Mouse (Mus musculus): ENCODE results near the gene Per1.

Per1 gene

GRCm38 (mm10) chr11:69114621-69115020 lies 19.6 kb downstream of the Per1 start:
- DNase-seq (ENCODE audit: low spot score in 2 of 2) = no peak

- no peak for DNase-seq (ENCODE audit: low spot score in 2 of 2)
Observed at GRCm38 (mm10) chr11:69116843-69117242, 21.8 kb downstream of the Per1 start.

DNA sequence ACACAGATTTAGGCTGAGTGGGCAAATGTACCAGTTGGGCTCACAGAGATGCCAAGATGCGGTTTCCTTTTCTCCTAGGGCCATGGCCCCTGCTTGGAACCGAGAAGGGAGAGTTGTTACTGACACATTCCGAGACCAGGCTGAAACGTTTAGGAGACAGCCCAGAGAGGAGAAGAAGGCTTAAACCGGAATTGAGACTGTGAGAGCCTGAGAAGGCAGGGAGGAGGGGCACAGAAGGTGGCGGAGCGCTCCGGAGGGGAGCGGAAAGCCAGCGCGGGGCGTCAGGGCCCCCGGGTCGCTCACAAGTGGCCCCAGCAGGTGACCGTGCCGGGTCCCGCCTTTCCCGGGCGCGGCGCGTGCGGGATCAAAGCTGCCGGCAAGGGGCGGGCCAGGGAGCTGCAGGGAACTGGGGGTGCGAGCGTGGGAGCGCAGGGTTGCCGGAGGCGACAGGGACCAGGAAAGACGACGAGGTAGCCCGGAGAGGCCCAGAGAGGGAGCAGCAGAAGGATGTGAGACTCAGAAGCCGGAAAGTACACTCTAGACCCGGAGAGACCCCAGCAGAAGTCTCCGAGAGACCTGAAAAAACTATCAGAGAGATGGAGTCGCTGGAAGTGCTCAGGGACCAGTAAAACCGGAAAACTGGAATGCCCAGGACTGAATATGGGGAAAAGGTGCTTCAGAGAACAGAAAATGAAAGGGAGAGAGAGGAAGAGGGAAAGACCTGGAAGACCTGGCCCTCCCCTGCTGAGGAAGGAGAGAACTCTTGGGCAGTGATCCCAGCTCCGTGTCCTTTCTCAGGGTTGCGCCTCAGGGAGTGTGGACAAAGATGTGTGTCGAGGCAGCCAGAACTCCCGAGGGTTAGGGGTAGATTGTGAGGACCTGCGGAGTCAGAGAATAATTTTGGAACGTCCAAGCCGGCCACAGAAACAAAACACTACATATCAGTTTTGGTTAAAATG lies 23.0 kb downstream of the Per1 start:
- peak; percentile 44 to 64 for DNase-seq (ENCODE audit: low spot score in 2 of 2)

DNA sequence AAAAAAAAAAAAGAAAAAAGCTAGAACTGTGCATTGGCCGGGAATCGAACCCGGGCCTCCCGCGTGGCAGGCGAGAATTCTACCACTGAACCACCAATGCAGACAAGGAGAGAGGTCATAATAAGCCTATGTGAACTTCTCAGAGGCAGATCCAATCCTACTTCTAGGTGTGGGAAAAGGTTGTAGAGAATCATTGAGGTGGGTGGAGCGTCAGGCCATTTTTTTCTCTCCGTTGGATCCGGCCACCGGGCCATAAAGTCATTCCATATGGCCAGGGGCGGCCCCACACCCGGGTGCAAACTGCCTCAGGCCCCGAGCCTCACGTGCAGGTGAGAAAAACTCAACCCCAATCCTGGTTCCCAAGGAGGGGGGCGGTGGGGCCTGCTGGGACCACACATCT lies 23.7 kb downstream of the Per1 start:
- DNase-seq (ENCODE audit: low spot score in 2 of 2) = peak; percentile 90 to 95

GRCm38 (mm10) chr11:69119446-69120155 lies 24.6 kb downstream of the Per1 start:
- DNase-seq (ENCODE audit: low spot score in 2 of 2) = peak in 1 of 2 experiments; percentile 2

DNA sequence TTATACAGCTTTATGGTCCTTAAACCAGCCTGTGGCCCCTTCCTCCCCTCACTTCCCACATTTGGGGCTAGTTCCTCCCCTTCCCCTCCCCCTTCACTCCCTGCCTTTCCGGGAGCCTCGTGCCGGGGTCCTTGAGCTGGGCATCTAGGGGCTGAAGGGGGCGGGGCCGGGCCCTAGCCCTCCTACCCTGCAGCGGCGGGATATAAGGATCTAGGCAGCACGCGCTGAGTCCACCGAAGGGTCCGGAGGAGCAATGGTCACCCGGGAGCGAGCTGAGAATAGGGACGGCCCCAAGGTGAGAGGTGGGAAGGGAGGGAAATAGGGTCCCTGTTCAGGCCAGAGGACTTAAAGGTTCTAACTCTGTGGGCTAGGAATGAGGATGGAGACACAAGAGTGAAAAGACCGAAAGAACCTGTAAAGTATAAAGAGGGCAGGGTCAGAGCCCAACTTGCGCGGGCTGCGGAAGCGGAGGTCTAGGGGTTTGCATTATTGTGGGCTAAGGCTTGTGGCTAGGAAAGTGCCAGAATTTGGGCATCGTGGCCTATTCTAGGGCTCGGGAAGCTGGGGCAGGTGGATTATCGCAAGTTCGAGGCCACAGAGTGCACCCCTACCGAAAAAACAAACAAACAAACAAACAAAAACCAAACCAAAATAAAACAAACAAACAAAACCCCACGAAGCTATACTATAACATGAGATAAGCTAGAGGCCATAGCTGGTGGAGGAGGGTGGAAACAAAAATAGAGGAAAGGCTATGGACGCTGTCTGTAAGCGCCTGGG lies 25.4 kb downstream of the Per1 start, which contains the start of gene Hes7:
Hes7 (plus strand) TSS at position 184 of the 780 bp plus-strand sequence.
- DNase-seq (ENCODE audit: low spot score in 2 of 2) = peak in 1 of 2 experiments; percentile 1

DNA sequence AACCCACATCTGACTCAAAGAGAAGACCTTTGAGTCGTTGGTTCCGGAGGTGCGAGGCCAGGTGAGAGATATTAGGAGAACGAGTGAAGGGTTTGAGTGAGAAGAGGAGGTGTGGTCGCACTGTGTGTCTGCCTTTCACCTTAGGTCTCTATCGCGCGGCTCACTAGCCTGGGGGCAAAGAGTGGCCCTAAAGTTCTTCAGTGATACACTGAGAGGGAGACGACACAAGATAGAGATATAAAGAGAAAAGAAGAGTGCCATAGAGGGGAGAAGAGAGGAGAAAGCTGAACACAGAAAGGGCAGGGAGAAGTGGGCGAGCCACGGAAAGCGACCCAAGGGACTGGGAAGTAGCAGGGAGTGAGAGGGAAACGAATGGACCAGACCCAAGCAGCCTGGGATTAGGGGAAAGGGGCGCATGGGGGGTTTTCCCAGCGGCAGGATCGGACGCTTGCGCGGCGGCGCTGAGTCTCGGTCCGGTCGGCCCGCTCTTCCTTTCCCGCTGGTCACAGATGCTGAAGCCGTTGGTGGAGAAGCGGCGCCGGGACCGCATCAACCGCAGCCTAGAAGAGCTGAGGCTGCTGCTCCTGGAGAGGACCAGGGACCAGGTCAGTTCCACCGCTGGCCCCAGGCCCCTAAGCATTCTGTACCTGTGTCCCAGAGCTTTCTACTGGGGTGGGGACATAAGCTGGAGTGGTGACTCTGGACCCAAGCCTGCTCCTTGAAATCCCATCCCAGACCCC lies 26.2 kb downstream of the Per1 start:
- DNase-seq (ENCODE audit: low spot score in 2 of 2) = peak in 1 of 2 experiments; percentile 28

GRCm38 (mm10) chr11:69121741-69122335 lies 26.8 kb downstream of the Per1 start:
- DNase-seq (ENCODE audit: low spot score in 2 of 2) = no peak

DNA sequence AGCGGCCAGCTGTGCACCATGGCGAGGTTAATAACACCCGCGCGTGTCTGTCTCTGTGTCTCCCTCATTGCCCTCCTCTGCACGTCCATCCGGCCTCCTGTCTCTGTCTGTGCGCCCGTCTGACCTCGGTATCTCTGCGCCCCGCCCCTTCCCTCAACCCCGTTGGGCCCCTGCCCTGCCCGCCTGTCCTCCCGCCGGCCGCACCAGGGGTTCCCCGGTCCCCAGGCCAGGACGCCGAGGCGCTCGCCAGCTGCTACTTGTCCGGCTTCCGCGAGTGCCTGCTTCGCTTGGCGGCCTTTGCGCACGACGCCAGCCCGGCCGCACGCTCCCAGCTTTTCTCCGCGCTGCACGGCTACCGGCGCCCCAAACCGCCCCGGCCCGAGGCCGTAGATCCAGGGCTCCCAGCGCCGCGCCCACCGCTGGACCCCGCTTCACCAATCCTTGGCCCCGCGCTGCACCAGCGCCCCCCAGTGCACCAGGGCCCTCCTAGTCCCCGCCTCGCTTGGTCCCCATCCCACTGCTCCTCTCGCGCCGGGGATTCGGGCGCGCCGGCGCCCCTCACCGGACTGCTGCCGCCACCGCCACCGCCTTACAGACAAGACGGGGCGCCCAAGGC lies 27.4 kb downstream of the Per1 start, which contains the start of gene 9130213A22Rik:
9130213A22Rik (minus strand) TSS at position 254 of the 616 bp plus-strand sequence.
- DNase-seq (ENCODE audit: low spot score in 2 of 2) = peak; percentile 84 to 88

DNA sequence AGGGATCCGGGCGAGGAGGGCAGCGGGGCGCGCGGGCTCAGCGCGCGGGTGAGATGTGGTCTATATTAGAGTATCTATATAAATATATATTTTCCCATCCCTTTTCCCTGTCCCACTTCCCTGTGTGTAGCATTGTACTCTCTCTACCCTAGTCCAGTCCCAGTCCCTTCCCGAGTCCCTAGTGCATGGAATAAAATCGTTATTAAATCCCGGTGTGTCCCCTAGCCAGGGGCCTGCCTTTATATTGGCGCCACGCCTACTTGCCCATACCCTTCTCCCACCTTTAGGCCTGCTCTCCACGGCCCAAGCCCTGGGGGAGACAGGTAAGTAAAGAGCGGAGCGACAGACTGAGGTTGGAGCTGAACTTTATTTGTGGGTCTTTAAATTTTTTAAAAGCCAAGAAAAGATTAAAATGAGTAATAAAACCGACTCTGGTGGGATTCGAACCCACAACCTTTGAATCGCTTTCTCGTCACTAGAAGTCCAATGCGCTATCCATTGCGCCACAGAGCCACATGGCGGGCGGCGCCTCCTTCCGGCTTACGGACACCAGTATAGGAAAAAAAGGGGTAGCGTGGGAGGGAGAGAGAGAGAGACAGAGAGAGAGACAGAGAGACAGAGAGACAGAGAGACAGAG lies 28.2 kb downstream of the Per1 start:
- peak; percentile 96 for DNase-seq (ENCODE audit: low spot score in 2 of 2)

DNA sequence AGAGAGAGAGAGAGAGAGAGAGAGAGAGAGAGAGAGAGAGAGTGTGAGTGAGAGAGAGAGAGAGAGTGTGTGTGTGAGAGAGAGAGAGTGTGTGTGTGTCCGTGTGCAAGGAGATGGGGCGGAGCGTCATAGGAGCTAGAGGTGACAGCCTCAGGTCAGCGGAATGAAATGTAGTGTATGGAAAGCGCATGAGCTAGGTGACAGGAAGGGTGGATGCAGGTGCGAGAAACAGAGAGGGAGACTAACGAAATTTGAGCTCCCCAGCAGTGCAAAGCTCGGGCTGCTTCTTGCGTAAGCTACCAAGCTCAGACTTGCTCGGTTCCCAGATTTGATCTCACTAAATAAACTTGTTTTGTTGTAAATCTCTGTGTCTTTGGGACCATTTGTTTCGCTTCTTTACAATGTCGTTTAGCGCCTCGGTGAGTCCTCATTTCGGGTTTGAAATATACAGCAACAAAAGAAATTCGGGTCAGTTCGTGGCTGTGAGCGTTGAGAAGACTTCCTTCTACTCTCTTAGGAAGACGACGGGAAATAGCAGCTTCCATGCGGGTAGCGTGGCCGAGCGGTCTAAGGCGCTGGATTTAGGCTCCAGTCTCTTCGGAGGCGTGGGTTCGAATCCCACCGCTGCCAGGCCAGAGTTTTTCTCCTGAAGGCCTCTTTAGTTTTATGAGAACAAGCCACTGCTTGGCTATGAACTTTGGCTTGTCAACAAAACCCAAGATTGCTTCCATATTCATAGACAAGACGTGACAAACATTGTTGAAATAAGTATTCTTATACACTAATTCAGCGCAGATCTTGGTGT lies 28.9 kb downstream of the Per1 start:
- peak; percentile 98 for DNase-seq (ENCODE audit: low spot score in 2 of 2)

GRCm38 (mm10) chr11:69124498-69124847 lies 29.5 kb downstream of the Per1 start:
- peak; percentile 65 to 79 for DNase-seq (ENCODE audit: low spot score in 2 of 2)

DNA sequence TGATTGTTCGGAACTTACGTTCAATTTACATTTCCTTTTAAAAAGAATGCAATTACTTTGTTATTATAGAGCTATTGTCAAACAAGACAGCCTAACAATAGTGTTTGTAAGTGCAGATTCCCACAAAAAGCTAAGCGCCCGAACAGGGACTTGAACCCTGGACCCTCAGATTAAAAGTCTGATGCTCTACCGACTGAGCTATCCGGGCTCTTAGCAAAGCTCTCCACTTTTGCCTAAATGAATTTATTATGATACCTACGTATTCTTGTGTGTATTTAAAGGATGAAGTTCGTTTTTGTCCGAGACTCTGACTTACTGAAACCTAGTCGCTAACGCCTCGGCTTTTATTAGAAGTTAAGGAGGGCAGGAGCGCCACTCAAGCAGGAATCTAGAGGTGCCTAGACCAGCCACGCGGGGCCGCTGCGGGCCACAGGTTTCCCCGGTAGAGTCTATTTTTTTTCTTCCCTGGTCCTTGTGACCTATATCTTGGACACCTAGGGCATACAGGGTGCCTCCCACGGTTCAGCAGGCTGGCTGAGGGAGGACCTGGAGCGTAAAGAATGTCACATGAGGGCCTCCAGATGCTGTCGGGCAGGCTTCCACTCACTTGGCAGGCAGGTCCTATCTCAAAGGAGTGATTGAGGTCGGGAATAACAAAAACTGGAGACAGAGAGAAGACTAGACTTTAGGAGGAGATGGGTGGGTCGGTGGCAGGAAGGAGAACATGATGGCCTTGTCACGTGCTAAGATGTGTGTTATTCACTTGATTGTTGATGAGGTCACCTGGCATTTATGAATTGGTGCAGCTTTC lies 30.2 kb downstream of the Per1 start:
- DNase-seq (ENCODE audit: low spot score in 2 of 2) = peak; percentile 78 to 82

DNA sequence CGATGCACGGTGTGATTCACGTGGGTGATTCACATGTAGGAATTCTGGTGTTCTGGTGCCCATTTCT lies 30.7 kb downstream of the Per1 start, which contains the start of gene Aloxe3:
Aloxe3 (plus strand) TSS at position 45 of the 67 bp plus-strand sequence.
- no peak for DNase-seq (ENCODE audit: low spot score in 2 of 2)

GRCm38 (mm10) chr11:69125919-69126705 lies 31.1 kb downstream of the Per1 start:
- DNase-seq (ENCODE audit: low spot score in 2 of 2) = peak in 1 of 2 experiments; percentile 2

- peak in 1 of 2 experiments; percentile 1 for DNase-seq (ENCODE audit: low spot score in 2 of 2)
Observed at GRCm38 (mm10) chr11:69126706-69127095, 31.7 kb downstream of the Per1 start.

GRCm38 (mm10) chr11:69128426-69129122 lies 33.6 kb downstream of the Per1 start:
- no peak for DNase-seq (ENCODE audit: low spot score in 2 of 2)
